Mouse (Mus musculus) thymus, adult 2 months (tissue): ENCODE data around the gene Edar.

ENCODE experiments used
- CTCF ChIP-seq: fragments of 200-500 bp; IDR thresholded peaks from 2 replicates; pipeline ENCODE4 v1.5.1; 2012; ENCODE audit warnings: mild to moderate bottlenecking, control low read depth, low read length, moderate library complexity, borderline replicate concordance; ENCODE audit not compliant: control insufficient read depth, poor library complexity, insufficient read depth; ENCODE audit errors: extremely low read depth
- POLR2A ChIP-seq: fragments of 200-500 bp; IDR thresholded peaks from 2 replicates; pipeline ENCODE4 v1.6.1; 2012; ENCODE audit warnings: mild to moderate bottlenecking, low read length, control low read depth, moderate library complexity; ENCODE audit not compliant: control insufficient read depth, poor library complexity, insufficient read depth; ENCODE audit errors: extremely low read depth

GRCm38 (mm10) chr10:58618501-58619216 lies 56.8 kb downstream of the Edar start:
- TF ChIP-seq CTCF, result no peak
- no peak for TF ChIP-seq POLR2A
